Mouse (Mus musculus) megakaryocyte, embryonic 14.5 days (primary cell): ENCODE measurements around the gene Adamtsl1.

Experiments used
- FLI1 ChIP-seq: IDR thresholded peaks from 2 replicates; pipeline ENCODE4 v1.6.1; 2012; ENCODE audit warnings: low read length, inconsistent platforms, mixed read lengths
- GATA1 ChIP-seq: IDR thresholded peaks from 3 replicates; pipeline ENCODE4 v1.6.1; 2012; ENCODE audit warnings: mixed read lengths, low read length, inconsistent platforms, borderline replicate concordance

GRCm38 (mm10) chr4:86031041-86031440 lies 517.1 kb downstream of the Adamtsl1 start:
- no peak for TF ChIP-seq GATA1
- TF ChIP-seq FLI1: no peak
